Mouse (Mus musculus): ENCODE measurements around the gene Rnaseh2b. TPM values are rescaled to one million over a fixed set of nuclear protein-coding genes. Genes with fewer than 3 reads are reported as not detected.
A peak's percentile ranks its signal among the peaks of the same experiment; 100 is the strongest.

Rnaseh2b gene
- polyA plus RNA-seq, 1 experiment from 2014 or later = 79.2 TPM

DNA sequence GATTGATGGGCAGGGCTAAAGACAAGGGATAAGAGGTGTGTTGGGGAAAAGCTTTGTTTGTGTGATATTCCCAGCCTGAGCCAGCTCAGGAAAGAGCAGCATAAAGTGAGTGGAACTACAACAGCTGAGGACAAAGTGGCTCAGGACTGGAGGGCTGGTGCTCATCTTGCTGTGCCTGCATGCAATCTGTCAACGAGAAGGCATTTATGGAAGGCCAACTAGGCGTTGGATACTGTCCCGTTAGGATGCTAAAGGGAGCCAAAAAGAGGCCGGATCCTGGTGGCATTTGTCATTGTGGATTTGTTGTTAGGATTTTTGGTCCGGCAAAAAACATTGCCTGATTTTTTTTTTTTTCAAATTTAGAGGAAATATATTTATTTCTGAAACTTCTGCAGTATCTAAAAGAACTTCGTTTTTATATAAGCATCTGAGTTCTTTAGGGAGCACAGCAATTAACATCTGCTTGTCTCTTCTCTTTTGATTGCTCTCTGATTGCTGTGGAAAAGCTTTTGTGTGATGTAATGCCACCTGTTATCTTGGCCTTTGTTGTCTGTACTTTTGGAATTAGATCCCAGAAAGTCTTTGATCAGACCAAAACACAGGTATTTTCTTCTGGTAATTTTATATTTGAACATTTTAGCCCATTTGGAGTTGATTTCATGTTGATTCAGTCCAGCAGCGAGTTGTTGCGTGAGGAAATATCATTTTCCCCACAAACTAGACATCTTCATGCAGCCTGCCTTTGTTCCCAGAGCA, 49.7 kb downstream of the Rnaseh2b start:
- Histone ChIP-seq H3K27ac (ENCODE audit: low read depth) (no peak overlapping the region), H3K9ac (no peak overlapping the region), H3K4me1 (ENCODE audit: insufficient read depth) (0 out of 2 replicates have a peak, but pooled peaks cover 6% of the 10 kb centered on the region), H3K4me2 (no peak overlapping the region), H3K4me3 (ENCODE audit: low read depth, low read length) (no peak overlapping the region), H3K36me3 (ENCODE audit: insufficient read depth) (0 out of 2 replicates have a peak, but pooled peaks cover 2% of the 10 kb centered on the region), H3K27me3 (ENCODE audit: insufficient read depth, low read length) (no peaks in the 10 kb centered on the region), H3K9me3 (ENCODE audit: low read depth, low read length) (no peaks in the 10 kb centered on the region)
- DNase-seq (peak; percentile 65), ATAC-seq (ENCODE audit: insufficient read depth) (no peak)
- WGBS = 45% methylated on average over 8 of the region's 8 CpGs
- TF ChIP-seq CTCF (IDR thresholded peaks at IDR 0.05; ENCODE audit: low read depth) = no peak

GRCm38 (mm10) chr14:62342643-62343144, 50.3 kb downstream of the Rnaseh2b start:
- Histone ChIP-seq H3K4me3 (ENCODE audit: low read depth, low read length) (no peak overlapping the region), H3K27ac (ENCODE audit: low read depth) (no peak overlapping the region; the same call in 1 of the 2 replicates), H3K4me2 (no peak overlapping the region), H3K9me3 (ENCODE audit: low read depth, low read length) (no peaks in the 10 kb centered on the region), H3K4me1 (ENCODE audit: insufficient read depth) (0 out of 2 replicates have a peak, but pooled peaks cover 6% of the 10 kb centered on the region), H3K27me3 (ENCODE audit: insufficient read depth, low read length) (no peaks in the 10 kb centered on the region), H3K9ac (no peak overlapping the region), H3K36me3 (ENCODE audit: insufficient read depth) (0 out of 2 replicates have a peak, but pooled peaks cover 6% of the 10 kb centered on the region)
- peak; percentile 60; the same call in 1 of the 2 replicates for ATAC-seq (ENCODE audit: insufficient read depth)
- DNase-seq = peak; percentile 70
- no peak for TF ChIP-seq CTCF (IDR thresholded peaks at IDR 0.05; ENCODE audit: low read depth)
- 51% methylated on average over 10 of the region's 10 CpGs for WGBS

DNA sequence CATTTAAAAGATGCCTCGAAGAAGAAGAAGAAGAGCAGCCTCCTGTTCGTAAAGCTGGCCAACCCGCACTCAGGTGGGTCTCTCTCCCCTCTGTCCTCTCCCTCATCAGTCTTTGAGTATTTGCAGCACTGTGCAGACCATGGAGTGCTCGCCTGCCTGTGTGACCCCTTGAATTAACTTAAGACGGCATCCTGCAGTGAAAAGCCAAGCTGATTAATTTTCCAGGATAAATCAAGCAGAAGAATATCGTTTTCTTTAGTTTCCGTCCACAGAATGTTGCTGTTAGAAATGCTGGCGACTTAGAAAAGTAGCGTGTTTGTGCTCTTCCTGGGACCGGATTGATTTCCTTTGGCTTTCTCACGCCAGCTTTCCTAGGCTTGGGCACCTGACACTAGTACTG, 54.2 kb downstream of the Rnaseh2b start:
- no peak overlapping the region for H3K4me3 ChIP-seq (ENCODE audit: low read depth, low read length)
- WGBS = 83% methylated on average over 11 of the region's 11 CpGs
- no peak overlapping the region for H3K4me2 ChIP-seq
- no peaks in the 10 kb centered on the region for H3K27me3 ChIP-seq (ENCODE audit: insufficient read depth, low read length)
- no peak overlapping the region for H3K27ac ChIP-seq (ENCODE audit: low read depth)
- H3K9me3 ChIP-seq (ENCODE audit: low read depth, low read length) = no peaks in the 10 kb centered on the region
- peaks cover 16% of the 10 kb centered on the region for H3K36me3 ChIP-seq (ENCODE audit: insufficient read depth)
- no peaks in the 10 kb centered on the region for H3K4me1 ChIP-seq (ENCODE audit: insufficient read depth)
- ATAC-seq (ENCODE audit: insufficient read depth) = no peak
- TF ChIP-seq CTCF (IDR thresholded peaks at IDR 0.05; ENCODE audit: low read depth) = no peak
- no peak overlapping the region for H3K9ac ChIP-seq
- no peak for DNase-seq

DNA sequence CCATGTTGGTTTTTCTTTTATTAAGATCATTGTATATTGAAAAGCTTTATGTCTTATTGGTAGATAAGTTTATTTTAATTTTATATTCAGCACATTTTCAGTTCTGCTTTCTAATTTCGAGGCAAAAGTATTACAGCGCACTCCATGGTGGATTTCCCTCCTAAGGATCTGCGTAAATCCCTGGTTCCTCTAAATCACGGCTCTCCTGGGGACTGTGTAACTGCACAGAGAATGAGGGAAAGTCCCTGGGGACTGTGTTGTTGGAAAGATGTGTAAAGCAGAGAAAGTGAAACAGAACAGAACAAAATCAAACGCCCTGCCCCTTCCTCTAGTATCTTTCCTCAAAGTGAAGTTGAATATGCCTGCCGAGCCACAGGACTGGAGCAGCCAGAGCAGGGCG, 54.7 kb downstream of the Rnaseh2b start:
- Histone ChIP-seq H3K9me3 (ENCODE audit: low read depth, low read length) (no peaks in the 10 kb centered on the region), H3K4me2 (no peak overlapping the region), H3K9ac (no peak overlapping the region), H3K27ac (ENCODE audit: low read depth) (no peak overlapping the region), H3K36me3 (ENCODE audit: insufficient read depth) (peaks cover 16% of the 10 kb centered on the region), H3K4me1 (ENCODE audit: insufficient read depth) (no peaks in the 10 kb centered on the region), H3K4me3 (ENCODE audit: low read depth, low read length) (no peak overlapping the region), H3K27me3 (ENCODE audit: insufficient read depth, low read length) (no peaks in the 10 kb centered on the region)
- 82% methylated on average over 7 of the region's 7 CpGs for WGBS
- no peak for ATAC-seq (ENCODE audit: insufficient read depth)
- no peak for DNase-seq
- TF ChIP-seq CTCF (IDR thresholded peaks at IDR 0.05; ENCODE audit: low read depth) = no peak

DNA sequence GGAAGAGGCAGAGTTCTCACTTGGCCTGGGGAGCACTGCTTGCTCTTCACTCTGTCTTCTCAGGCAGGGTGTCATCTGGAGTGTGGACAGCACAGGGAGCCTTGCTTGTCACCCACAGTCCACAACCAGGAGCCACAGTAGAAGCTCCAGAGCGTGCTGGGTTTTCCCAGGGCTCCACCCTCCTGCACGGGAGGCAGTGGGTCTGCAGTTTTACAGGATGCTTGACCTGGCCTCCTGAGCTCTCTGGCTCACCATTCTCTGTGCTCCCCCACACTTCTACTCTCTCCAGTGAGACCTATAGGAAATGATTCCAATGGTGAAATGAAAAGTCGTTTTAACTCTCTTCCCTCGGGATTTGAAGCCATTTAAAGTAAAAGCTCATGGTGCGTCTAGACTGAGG, 57.4 kb downstream of the Rnaseh2b start:
- WGBS = 78% methylated on average over 5 of the region's 5 CpGs
- ATAC-seq (ENCODE audit: insufficient read depth) = no peak
- no peak overlapping the region for H3K27ac ChIP-seq (ENCODE audit: low read depth)
- no peak for TF ChIP-seq CTCF (IDR thresholded peaks at IDR 0.05; ENCODE audit: low read depth)
- peaks cover 25% of the 10 kb centered on the region for H3K36me3 ChIP-seq (ENCODE audit: insufficient read depth)
- no peak overlapping the region for H3K4me3 ChIP-seq (ENCODE audit: low read depth, low read length)
- no peaks in the 10 kb centered on the region for H3K9me3 ChIP-seq (ENCODE audit: low read depth, low read length)
- no peaks in the 10 kb centered on the region for H3K27me3 ChIP-seq (ENCODE audit: insufficient read depth, low read length)
- no peak for DNase-seq
- H3K4me1 ChIP-seq (ENCODE audit: insufficient read depth) = no peaks in the 10 kb centered on the region
- no peak overlapping the region for H3K9ac ChIP-seq
- no peak overlapping the region for H3K4me2 ChIP-seq

- no peak overlapping the region for H3K9ac ChIP-seq
- H3K4me2 ChIP-seq = no peak overlapping the region
- H3K4me3 ChIP-seq (ENCODE audit: low read depth, low read length) = no peak overlapping the region
- TF ChIP-seq CTCF (IDR thresholded peaks at IDR 0.05; ENCODE audit: low read depth) = no peak
- DNase-seq = no peak
- no peaks in the 10 kb centered on the region for H3K4me1 ChIP-seq (ENCODE audit: insufficient read depth)
- H3K27me3 ChIP-seq (ENCODE audit: insufficient read depth, low read length) = no peaks in the 10 kb centered on the region
- peaks cover 25% of the 10 kb centered on the region for H3K36me3 ChIP-seq (ENCODE audit: insufficient read depth)
- no peak overlapping the region for H3K27ac ChIP-seq (ENCODE audit: low read depth)
- no peaks in the 10 kb centered on the region for H3K9me3 ChIP-seq (ENCODE audit: low read depth, low read length)
- WGBS = 81% methylated on average over 4 of the region's 4 CpGs
- no peak for ATAC-seq (ENCODE audit: insufficient read depth)
Observed at GRCm38 (mm10) chr14:62350186-62350585, 57.8 kb downstream of the Rnaseh2b start.

GRCm38 (mm10) chr14:62350890-62351289, 58.5 kb downstream of the Rnaseh2b start:
- no peak overlapping the region for H3K27ac ChIP-seq (ENCODE audit: low read depth)
- H3K9ac ChIP-seq = no peak overlapping the region
- no peak for ATAC-seq (ENCODE audit: insufficient read depth)
- no peaks in the 10 kb centered on the region for H3K27me3 ChIP-seq (ENCODE audit: insufficient read depth, low read length)
- no peaks in the 10 kb centered on the region for H3K4me1 ChIP-seq (ENCODE audit: insufficient read depth)
- DNase-seq = no peak
- peaks cover 25% of the 10 kb centered on the region for H3K36me3 ChIP-seq (ENCODE audit: insufficient read depth)
- H3K4me3 ChIP-seq (ENCODE audit: low read depth, low read length) = no peak overlapping the region
- no peaks in the 10 kb centered on the region for H3K9me3 ChIP-seq (ENCODE audit: low read depth, low read length)
- H3K4me2 ChIP-seq = no peak overlapping the region
- 91% methylated on average over 3 of the region's 3 CpGs for WGBS
- TF ChIP-seq CTCF (IDR thresholded peaks at IDR 0.05; ENCODE audit: low read depth) = no peak
